Mouse (Mus musculus): Measurements from ENCODE around the gene Zfp949. TPM values are rescaled to one million over a fixed set of nuclear protein-coding genes. Genes with fewer than 3 reads are reported as not detected.

Zfp949 gene
- polyA plus RNA-seq (2014; fragmentation: Nextera tagmentation; extraction: Ambion mirVana): 8.5 and 9.6 TPM in 2 replicates

DNA sequence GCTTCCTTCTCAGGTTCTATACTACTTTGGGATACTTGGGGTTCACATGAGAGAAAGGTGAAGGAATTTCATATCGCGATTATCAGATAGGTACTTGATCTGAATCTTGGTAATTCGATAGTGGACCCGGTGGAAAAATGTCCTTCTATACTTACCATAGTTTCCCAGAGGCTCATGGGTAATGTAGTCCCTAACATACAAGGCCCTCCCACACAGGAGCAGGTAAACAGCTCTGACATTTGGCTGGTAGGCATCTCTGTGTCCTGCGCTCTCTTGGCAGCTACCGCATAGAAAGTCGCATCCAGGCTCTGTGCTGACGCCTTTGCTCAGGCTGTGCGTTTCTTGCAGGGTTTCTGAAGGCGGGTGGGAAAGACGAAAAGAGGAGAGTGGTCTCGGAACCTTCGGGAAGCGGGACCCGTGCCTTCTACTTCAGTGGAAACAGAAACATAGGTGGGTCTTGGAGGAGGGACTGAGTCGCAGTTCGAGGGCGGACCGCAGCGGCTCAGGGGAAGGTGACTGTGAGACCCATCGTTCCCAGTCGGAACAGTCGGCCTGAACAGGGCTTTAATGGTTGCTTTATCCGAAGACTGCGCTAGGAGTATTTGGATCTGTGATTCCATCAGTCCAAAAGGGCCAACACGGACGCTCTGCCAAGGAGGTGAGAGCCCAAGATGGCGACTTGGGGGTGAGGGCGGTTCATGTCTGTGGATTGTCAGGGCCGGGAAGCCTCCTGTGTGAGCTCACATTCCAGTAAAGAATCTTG is at the start of gene Zfp949:
Gene Zfp949, plus strand, starts transcription at position 170 of the 763 bp plus-strand sequence.
- whole genome bisulfite sequencing: under 1% methylated on average over 30 of the region's 30 CpGs
- H3K9ac ChIP-seq (ENCODE audit: low read length): peak within 1 kb of the TSS; percentile 70
- no peaks in the 10 kb centered on the region for H3K27me3 ChIP-seq (ENCODE audit: control insufficient read depth, insufficient read depth, low read length)
- H3K4me2 ChIP-seq (ENCODE audit: low read length): peak within 1 kb of the TSS; percentile 94
- H3K27ac ChIP-seq (replicated peaks in 1 of 2; ENCODE audit: control insufficient read depth in 1 of 2, insufficient read depth in 1 of 2, low read depth in 2 of 2, low read length in 2 of 2): peak within 1 kb of the TSS; percentile 51 to 56
- peak; percentile 88 for ATAC-seq (ENCODE audit: insufficient number of reproducible peaks, insufficient read depth, low FRiP score, low read depth)
- peaks cover 2 to 12% of the 10 kb centered on the region in 2 experiments; a peak in 3 of 4 replicates for H3K4me1 ChIP-seq (ENCODE audit: control insufficient read depth in 2 of 2, insufficient read depth in 2 of 2, low read length in 2 of 2)
- H3K36me3 ChIP-seq (ENCODE audit: control insufficient read depth, insufficient read depth, low read length): peaks cover under 1% of the 10 kb centered on the region; the same call in 1 of the 2 replicates
- peak within 1 kb of the TSS; percentile 83 to 91 for H3K4me3 ChIP-seq (ENCODE audit: control insufficient read depth in 1 of 2, insufficient read depth in 1 of 2, low read depth in 1 of 2, low read length in 2 of 2)
- H3K9me3 ChIP-seq (ENCODE audit: control insufficient read depth, low read length): no peaks in the 10 kb centered on the region

DNA sequence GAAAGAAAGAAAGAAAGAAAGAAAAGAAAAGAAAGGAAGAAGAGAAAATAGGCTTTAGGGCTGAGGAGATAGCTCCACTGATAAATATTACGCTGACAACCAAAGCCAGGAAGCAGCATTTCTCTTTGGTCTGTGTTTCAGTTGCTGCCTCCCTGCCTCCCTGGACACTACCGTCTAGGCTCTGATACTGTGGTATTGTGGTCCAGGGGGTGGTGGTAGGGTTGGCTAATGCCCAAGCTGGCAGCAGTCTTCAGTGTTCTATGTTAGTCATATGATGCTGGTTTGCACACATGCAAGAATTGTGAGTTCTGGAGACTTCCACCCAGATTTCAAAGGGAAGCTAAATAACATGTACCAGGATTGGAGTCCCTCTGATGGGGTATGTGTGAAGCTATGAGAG is 47.7 kb upstream of the Zfp949 start:
- H3K4me2 ChIP-seq (ENCODE audit: low read length): no peak overlapping the region
- H3K9ac ChIP-seq (ENCODE audit: low read length): no peak overlapping the region
- 62% methylated on average over 2 of the region's 2 CpGs for WGBS
- no peak for ATAC-seq (ENCODE audit: insufficient number of reproducible peaks, insufficient read depth, low FRiP score, low read depth)
- no peaks in the 10 kb centered on the region for H3K36me3 ChIP-seq (ENCODE audit: control insufficient read depth, insufficient read depth, low read length)
- H3K4me1 ChIP-seq (ENCODE audit: control insufficient read depth in 2 of 2, insufficient read depth in 2 of 2, low read length in 2 of 2): no peaks in the 10 kb centered on the region
- H3K27ac ChIP-seq (replicated peaks in 1 of 2; ENCODE audit: control insufficient read depth in 1 of 2, insufficient read depth in 1 of 2, low read depth in 2 of 2, low read length in 2 of 2): no peak overlapping the region
- H3K9me3 ChIP-seq (ENCODE audit: control insufficient read depth, low read length): no peaks in the 10 kb centered on the region
- H3K4me3 ChIP-seq (ENCODE audit: control insufficient read depth in 1 of 2, insufficient read depth in 1 of 2, low read depth in 1 of 2, low read length in 2 of 2): no peak overlapping the region
- no peaks in the 10 kb centered on the region for H3K27me3 ChIP-seq (ENCODE audit: control insufficient read depth, insufficient read depth, low read length)

DNA sequence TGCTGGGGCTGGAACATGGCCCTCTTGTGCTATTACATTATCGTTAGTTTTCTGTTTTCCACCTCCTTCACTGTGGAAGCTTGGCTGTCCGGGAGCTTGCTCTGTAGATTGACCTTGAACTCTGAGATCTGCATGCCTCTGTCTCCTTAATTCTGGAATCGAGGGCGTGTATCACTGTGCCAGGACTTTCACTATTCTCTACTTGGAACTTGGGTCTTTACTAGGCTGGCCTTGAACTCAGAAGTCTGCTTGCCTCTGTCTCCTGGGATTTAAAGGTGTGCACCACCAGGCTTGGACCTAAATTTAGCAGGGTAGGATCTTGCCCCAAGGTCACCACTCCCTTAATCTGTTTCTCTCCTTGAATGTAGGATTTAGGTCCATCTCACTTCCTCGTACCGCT is 46.0 kb upstream of the Zfp949 start:
- Histone ChIP-seq H3K27me3 (ENCODE audit: control insufficient read depth, insufficient read depth, low read length) (no peaks in the 10 kb centered on the region), H3K4me3 (ENCODE audit: control insufficient read depth in 1 of 2, insufficient read depth in 1 of 2, low read depth in 1 of 2, low read length in 2 of 2) (no peak overlapping the region), H3K27ac (replicated peaks in 1 of 2; ENCODE audit: control insufficient read depth in 1 of 2, insufficient read depth in 1 of 2, low read depth in 2 of 2, low read length in 2 of 2) (no peak overlapping the region), H3K4me1 (ENCODE audit: control insufficient read depth in 2 of 2, insufficient read depth in 2 of 2, low read length in 2 of 2) (no peaks in the 10 kb centered on the region), H3K9ac (ENCODE audit: low read length) (no peak overlapping the region), H3K36me3 (ENCODE audit: control insufficient read depth, insufficient read depth, low read length) (no peaks in the 10 kb centered on the region), H3K9me3 (ENCODE audit: control insufficient read depth, low read length) (no peaks in the 10 kb centered on the region), H3K4me2 (ENCODE audit: low read length) (no peak overlapping the region)
- ATAC-seq (ENCODE audit: insufficient number of reproducible peaks, insufficient read depth, low FRiP score, low read depth): no peak
- 80% methylated on average over 6 of the region's 6 CpGs for WGBS

DNA sequence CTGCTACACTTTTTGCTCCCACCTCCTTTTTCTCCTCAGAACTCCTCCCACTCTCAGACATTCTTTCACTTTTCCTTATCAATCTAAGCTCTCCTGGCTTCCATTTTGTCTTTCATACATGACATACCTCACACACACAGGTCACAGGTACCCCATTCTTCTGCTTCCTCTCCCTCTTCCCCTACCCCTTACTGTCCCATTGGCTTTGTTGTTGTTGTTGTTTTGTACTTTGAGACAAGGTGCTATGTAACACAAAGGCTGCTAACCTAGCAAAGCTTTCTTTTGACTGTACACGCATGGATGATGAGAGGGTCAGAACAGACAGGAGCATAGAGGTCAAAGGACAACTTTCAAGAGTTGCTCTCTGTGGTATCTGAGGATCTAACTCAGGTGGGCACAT is 32.3 kb upstream of the Zfp949 start:
- Histone ChIP-seq H3K9ac (ENCODE audit: low read length) (no peak overlapping the region), H3K27me3 (ENCODE audit: control insufficient read depth, insufficient read depth, low read length) (no peaks in the 10 kb centered on the region), H3K36me3 (ENCODE audit: control insufficient read depth, insufficient read depth, low read length) (peaks cover 9% of the 10 kb centered on the region), H3K27ac (replicated peaks in 1 of 2; ENCODE audit: control insufficient read depth in 1 of 2, insufficient read depth in 1 of 2, low read depth in 2 of 2, low read length in 2 of 2) (no peak overlapping the region), H3K4me3 (ENCODE audit: control insufficient read depth in 1 of 2, insufficient read depth in 1 of 2, low read depth in 1 of 2, low read length in 2 of 2) (no peak overlapping the region), H3K4me2 (ENCODE audit: low read length) (no peak overlapping the region), H3K9me3 (ENCODE audit: control insufficient read depth, low read length) (no peaks in the 10 kb centered on the region), H3K4me1 (ENCODE audit: control insufficient read depth in 2 of 2, insufficient read depth in 2 of 2, low read length in 2 of 2) (peaks cover 0 to 6% of the 10 kb centered on the region in 2 experiments; a peak in 2 of 4 replicates)
- 91% methylated on average over 1 of the region's 1 CpGs for WGBS
- no peak for ATAC-seq (ENCODE audit: insufficient number of reproducible peaks, insufficient read depth, low FRiP score, low read depth)

DNA sequence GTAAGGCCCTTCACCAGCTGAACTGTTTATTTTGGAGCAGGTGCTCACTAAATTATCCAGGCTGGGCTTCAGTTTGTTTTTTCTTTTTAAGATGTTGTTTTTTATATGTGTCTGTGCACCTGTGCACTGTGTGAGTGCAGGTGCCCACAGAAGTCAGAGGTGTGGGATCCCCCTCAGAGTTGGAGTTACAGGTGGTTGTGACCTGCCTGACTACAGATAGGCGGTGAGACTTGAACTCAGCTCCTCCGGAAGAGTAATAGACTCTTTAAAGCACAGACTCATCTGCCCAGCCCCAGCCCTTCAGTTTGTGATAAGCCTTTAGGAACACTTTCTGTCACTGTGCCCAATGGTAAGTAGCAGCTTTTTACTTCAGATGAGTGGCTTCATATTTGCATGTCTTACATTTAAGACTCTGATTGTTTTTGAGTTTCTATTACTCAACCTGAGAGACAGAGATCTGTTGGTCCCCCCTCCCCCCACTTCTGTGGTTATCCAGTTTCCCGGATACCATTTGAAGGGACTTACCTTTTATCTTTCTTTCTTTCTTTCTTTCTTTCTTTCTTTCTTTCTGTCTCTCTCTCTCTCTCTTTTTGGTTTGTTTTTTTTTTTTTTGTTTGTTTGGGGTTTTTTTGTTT is 31.3 kb upstream of the Zfp949 start:
- Histone ChIP-seq H3K9ac (ENCODE audit: low read length) (no peak overlapping the region), H3K27me3 (ENCODE audit: control insufficient read depth, insufficient read depth, low read length) (no peaks in the 10 kb centered on the region), H3K36me3 (ENCODE audit: control insufficient read depth, insufficient read depth, low read length) (peaks cover 18% of the 10 kb centered on the region), H3K27ac (replicated peaks in 1 of 2; ENCODE audit: control insufficient read depth in 1 of 2, insufficient read depth in 1 of 2, low read depth in 2 of 2, low read length in 2 of 2) (no peak overlapping the region), H3K4me1 (ENCODE audit: control insufficient read depth in 2 of 2, insufficient read depth in 2 of 2, low read length in 2 of 2) (peaks cover 0 to 13% of the 10 kb centered on the region in 2 experiments; a peak in 3 of 4 replicates), H3K4me3 (ENCODE audit: control insufficient read depth in 1 of 2, insufficient read depth in 1 of 2, low read depth in 1 of 2, low read length in 2 of 2) (no peak overlapping the region), H3K4me2 (ENCODE audit: low read length) (no peak overlapping the region), H3K9me3 (ENCODE audit: control insufficient read depth, low read length) (no peaks in the 10 kb centered on the region)
- WGBS: 82% methylated on average over 3 of the region's 3 CpGs
- ATAC-seq (ENCODE audit: insufficient number of reproducible peaks, insufficient read depth, low FRiP score, low read depth): no peak

DNA sequence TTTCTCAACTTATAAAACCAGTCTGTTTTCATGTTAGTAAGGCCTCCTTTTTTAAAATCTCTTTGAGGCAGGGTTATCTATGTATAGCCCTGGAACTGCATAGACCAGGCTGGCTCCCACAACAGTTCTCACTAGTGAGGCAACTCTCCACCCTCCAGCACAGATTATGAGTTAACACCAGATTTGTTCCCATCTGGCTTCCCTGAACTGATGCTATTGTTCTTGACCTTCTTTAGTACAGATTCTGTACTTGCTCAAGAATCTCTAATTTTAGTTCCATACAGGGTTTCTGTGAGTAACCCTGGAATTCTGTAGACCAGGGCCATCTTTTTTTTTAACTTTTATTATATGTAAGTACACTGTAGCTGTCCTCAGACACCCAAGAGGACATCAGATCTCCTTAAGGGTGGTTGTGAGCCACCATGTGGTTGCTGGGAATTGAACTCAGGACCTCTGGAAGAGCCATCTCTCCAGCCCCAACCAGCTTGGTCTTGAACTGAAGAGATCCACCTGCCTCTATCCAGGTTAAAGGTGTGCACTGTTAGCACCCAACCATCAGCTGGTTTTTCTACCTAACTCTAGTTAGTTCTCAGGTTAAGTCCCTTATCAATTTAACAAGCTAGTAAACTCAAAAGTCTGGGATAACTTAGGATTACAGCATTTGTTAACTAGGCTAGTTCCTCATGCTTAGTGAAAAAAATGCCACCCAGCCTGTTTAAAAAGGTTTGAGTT is 28.3 kb upstream of the Zfp949 start:
- Histone ChIP-seq H3K27me3 (ENCODE audit: control insufficient read depth, insufficient read depth, low read length) (no peaks in the 10 kb centered on the region), H3K27ac (replicated peaks in 1 of 2; ENCODE audit: control insufficient read depth in 1 of 2, insufficient read depth in 1 of 2, low read depth in 2 of 2, low read length in 2 of 2) (no peak overlapping the region; a peak in 1 of 4 replicates), H3K4me1 (ENCODE audit: control insufficient read depth in 2 of 2, insufficient read depth in 2 of 2, low read length in 2 of 2) (peaks cover 0 to 18% of the 10 kb centered on the region in 2 experiments; a peak in 3 of 4 replicates), H3K4me2 (ENCODE audit: low read length) (no peak overlapping the region), H3K36me3 (ENCODE audit: control insufficient read depth, insufficient read depth, low read length) (peaks cover 21% of the 10 kb centered on the region), H3K4me3 (ENCODE audit: control insufficient read depth in 1 of 2, insufficient read depth in 1 of 2, low read depth in 1 of 2, low read length in 2 of 2) (no peak overlapping the region), H3K9ac (ENCODE audit: low read length) (no peak overlapping the region), H3K9me3 (ENCODE audit: control insufficient read depth, low read length) (no peaks in the 10 kb centered on the region)
- no peak for ATAC-seq (ENCODE audit: insufficient number of reproducible peaks, insufficient read depth, low FRiP score, low read depth)

DNA sequence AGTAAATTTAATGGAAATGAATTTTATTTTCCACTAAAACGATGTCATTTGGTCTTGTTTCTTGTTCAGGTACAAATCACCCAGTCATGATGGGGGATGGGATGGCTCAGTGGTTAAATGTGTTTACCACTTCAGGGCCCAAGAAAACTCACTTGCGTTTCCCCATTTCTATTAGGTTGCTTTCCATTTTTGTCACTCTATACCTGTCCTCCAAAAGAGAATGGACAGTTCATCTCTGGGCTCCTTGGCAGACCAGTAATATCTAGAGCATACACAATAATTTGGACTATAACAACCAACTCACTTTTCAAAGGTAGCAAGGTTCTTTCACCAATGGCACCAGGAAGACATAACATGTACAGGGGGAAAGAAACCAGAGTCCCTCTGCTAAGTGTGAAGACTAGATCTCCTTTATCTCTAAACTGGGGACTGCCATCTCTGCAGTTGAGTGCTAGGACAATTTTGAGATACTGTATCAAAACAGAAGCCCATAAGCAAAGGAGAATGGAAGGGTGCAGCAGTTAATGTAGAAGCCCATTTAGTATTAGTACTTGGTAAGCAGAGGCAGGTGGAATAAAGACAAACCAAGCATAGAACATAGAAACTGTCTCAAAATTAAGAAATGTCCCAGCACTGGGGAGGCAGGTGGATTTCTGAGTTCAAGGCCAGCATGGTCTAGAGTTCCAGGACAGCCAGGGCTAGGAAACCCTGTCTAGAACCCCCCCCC is 27.5 kb upstream of the Zfp949 start:
- H3K4me1 ChIP-seq (ENCODE audit: control insufficient read depth in 2 of 2, insufficient read depth in 2 of 2, low read length in 2 of 2): peaks cover 0 to 18% of the 10 kb centered on the region in 2 experiments; a peak in 3 of 4 replicates
- H3K27ac ChIP-seq (replicated peaks in 1 of 2; ENCODE audit: control insufficient read depth in 1 of 2, insufficient read depth in 1 of 2, low read depth in 2 of 2, low read length in 2 of 2): no peak overlapping the region
- no peak for ATAC-seq (ENCODE audit: insufficient number of reproducible peaks, insufficient read depth, low FRiP score, low read depth)
- peak overlapping the region in 1 of 2 experiments; percentile 74; a peak in 1 of 4 replicates for H3K4me3 ChIP-seq (ENCODE audit: control insufficient read depth in 1 of 2, insufficient read depth in 1 of 2, low read depth in 1 of 2, low read length in 2 of 2)
- peaks cover 21% of the 10 kb centered on the region for H3K36me3 ChIP-seq (ENCODE audit: control insufficient read depth, insufficient read depth, low read length)
- peak overlapping the region; percentile 96; the same call in 1 of the 2 replicates for H3K9ac ChIP-seq (ENCODE audit: low read length)
- no peaks in the 10 kb centered on the region for H3K9me3 ChIP-seq (ENCODE audit: control insufficient read depth, low read length)
- H3K4me2 ChIP-seq (ENCODE audit: low read length): peak overlapping the region; percentile 72
- no peaks in the 10 kb centered on the region for H3K27me3 ChIP-seq (ENCODE audit: control insufficient read depth, insufficient read depth, low read length)
- WGBS: 30% methylated on average over 2 of the region's 2 CpGs

All from heart, embryonic 14.5 days (tissue).